Mouse (Mus musculus) embryonic facial prominence, embryonic 11.5 days (tissue): ENCODE measurements at regions not wholly inside any gene's neighbourhood (a gene's known extent, or its start where the extent isn't known, plus 50 kb on each side); places are given as distances from the start of the nearest gene placed in this dataset.

ENCODE experiments used
- ATAC-seq: fragments of 200-750 bp; cut with Nextera tagmentation; replicated peaks from 2 replicates; pipeline ENCODE4 v1.8.0; 2017; ENCODE audit warnings: low read depth; ENCODE audit not compliant: insufficient number of reproducible peaks, low FRiP score, low TSS enrichment
- DNase-seq: peaks from one replicate; pipeline ENCODE4 v3.0.0-alpha.2; 2015; ENCODE audit warnings: low spot score
- H3K27ac ChIP-seq: fragments of 300-500 bp; sonication (generic); replicated peaks from 2 replicates; pipeline ENCODE4 v1.5.1; 2014; ENCODE audit warnings: mild to moderate bottlenecking, low read depth, low read length, control low read depth
- H3K27me3 ChIP-seq: fragments of 300-500 bp; sonication (generic); 2 replicates; pipeline ENCODE4 v1.6.1; 2014; ENCODE audit warnings: mild to moderate bottlenecking, low read length, moderate library complexity, mixed read lengths; ENCODE audit not compliant: control insufficient read depth, insufficient read depth
- H3K36me3 ChIP-seq: fragments of 300-500 bp; sonication (generic); replicated peaks from 2 replicates; pipeline ENCODE4 v1.6.1; 2014; ENCODE audit warnings: low read depth, mild to moderate bottlenecking, low read length, moderate library complexity, mixed read lengths; ENCODE audit not compliant: control insufficient read depth, insufficient read depth
- H3K4me1 ChIP-seq: fragments of 300-500 bp; sonication (generic); 2 replicates; pipeline ENCODE4 v1.6.1; 2014; ENCODE audit warnings: low read length, mixed read lengths; ENCODE audit not compliant: control insufficient read depth, insufficient read depth
- H3K4me2 ChIP-seq: fragments of 300-500 bp; sonication (generic); 2 replicates; pipeline ENCODE4 v1.6.1; 2014; ENCODE audit warnings: low read depth, mild to moderate bottlenecking, control low read depth, low read length, moderate library complexity
- H3K4me3 ChIP-seq: fragments of 300-500 bp; sonication (generic); 2 replicates; pipeline ENCODE4 v1.5.1; 2014; ENCODE audit warnings: low read depth, low read length, control low read depth
- H3K9ac ChIP-seq: fragments of 300-500 bp; sonication (generic); replicated peaks from 2 replicates; pipeline ENCODE4 v1.6.1; 2014; ENCODE audit warnings: mild to moderate bottlenecking, control low read depth, low read length
- H3K9me3 ChIP-seq: fragments of 300-500 bp; sonication (generic); replicated peaks from 2 replicates; pipeline ENCODE4 v1.6.1; 2016; ENCODE audit warnings: mild to moderate bottlenecking, low read length, inconsistent platforms, mixed read lengths; ENCODE audit not compliant: control insufficient read depth
- WGBS: fragments of 180-500 bp; shearing (Covaris S2); extraction: QIAGEN DNeasy Blood & Tissue Kit; methylation state at CpG from one replicate; pipeline ENCODE4 v1.1.7; 2014; 5-methylcytosine and 5-hydroxymethylcytosine counted together

DNA sequence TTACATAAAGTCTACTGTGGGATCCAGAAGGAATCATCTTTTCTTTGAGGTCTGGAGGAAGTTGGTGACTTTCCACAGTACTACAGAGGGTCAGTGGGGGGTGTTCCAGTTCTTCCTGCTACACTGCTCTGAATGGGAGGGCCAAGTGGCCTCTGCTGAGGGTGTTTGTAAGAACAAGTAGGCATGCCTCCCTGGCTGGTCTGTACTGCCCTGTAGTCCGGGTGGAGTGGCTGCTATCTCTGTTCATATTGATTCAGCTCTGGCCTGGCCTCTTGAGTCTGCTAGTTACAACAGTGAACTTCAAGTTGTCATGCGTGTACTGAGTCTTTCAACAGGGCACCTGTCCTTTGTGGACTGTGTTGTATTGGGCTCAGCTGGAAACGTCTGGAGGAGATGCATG lies 200.7 kb downstream of the Irx2 start:
- H3K27me3 ChIP-seq = no peaks in the 10 kb centered on the region
- DNase-seq (no peak), ATAC-seq (no peak)
- H3K4me3 ChIP-seq = no peak overlapping the region
- WGBS = 80% methylated on average over 3 of the region's 3 CpGs
- H3K36me3 ChIP-seq = no peaks in the 10 kb centered on the region
- H3K9me3 ChIP-seq = no peaks in the 10 kb centered on the region
- H3K4me1 ChIP-seq = no peaks in the 10 kb centered on the region
- H3K4me2 ChIP-seq = no peak overlapping the region
- no peak overlapping the region for H3K9ac ChIP-seq
- H3K27ac ChIP-seq = no peak overlapping the region

DNA sequence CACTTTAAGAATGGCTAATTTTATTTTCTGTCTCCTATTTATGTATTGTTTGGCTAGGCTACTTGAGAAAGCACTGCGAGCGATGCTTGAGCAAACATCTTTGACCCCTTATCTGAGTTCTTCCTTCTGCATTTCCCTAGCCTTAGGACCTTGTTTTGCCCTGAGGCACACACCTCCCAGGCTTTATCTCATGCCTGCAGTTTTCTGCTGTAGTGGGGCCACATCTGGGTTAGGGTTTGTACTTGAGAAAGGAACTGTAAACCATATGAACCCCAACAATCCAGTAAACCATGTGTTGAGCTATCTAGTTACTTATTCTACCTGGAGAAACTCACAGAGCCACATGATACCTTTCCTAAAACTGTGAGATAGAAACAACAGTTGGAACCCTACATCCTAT lies 204.7 kb downstream of the Irx2 start:
- no peaks in the 10 kb centered on the region for H3K9me3 ChIP-seq
- H3K27me3 ChIP-seq = no peaks in the 10 kb centered on the region
- 83% methylated on average over 2 of the region's 2 CpGs for WGBS
- no peak overlapping the region for H3K4me3 ChIP-seq
- H3K27ac ChIP-seq = no peak overlapping the region
- no peaks in the 10 kb centered on the region for H3K4me1 ChIP-seq
- H3K36me3 ChIP-seq = no peaks in the 10 kb centered on the region
- no peak overlapping the region for H3K9ac ChIP-seq
- no peak for DNase-seq
- ATAC-seq = no peak
- H3K4me2 ChIP-seq = no peak overlapping the region

DNA sequence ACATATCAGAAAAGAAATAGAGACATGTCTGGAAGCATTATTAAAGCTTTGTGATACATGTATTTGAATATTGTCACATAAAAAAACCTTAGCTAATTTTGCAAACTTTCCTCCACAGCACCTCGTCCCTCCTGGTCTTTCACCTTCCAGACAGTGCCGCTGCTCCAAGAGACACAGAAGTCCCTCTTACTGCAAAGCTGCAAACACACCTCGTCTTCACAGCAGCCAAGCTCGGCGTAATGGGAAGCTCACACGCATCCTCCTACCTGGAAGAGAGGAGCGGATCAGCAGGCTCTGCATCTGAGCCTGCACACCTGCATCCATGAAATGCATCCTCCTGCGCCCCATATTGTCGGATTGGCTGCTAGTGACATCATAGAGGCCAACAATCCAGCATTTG lies 208.4 kb downstream of the Irx2 start:
- ATAC-seq (no peak), DNase-seq (no peak)

DNA sequence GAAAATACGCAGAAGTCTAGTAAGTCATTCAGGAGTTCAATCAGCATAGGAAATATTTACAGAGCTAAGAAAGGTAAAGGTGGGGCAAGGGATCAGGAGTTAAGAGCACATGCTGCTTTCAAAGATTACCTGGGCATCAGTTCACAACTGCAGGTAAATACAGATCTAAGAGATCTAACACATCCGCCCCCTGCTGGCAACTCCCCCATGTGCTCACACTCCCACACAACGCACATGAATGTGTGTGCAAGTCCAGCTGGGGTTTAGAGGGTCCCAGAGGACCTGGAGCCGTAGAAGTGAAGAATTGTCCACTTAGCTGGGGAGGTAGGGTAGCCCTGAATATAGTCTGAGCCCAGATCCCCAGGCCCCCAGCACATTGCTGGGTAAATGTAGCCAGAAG lies 219.5 kb downstream of the Irx2 start:
- Histone ChIP-seq H3K27ac (no peak overlapping the region), H3K9ac (no peak overlapping the region), H3K4me1 (no peaks in the 10 kb centered on the region), H3K4me3 (no peak overlapping the region), H3K4me2 (no peak overlapping the region), H3K9me3 (no peaks in the 10 kb centered on the region), H3K36me3 (no peaks in the 10 kb centered on the region), H3K27me3 (no peaks in the 10 kb centered on the region)
- 72% methylated on average over 4 of the region's 4 CpGs for WGBS
- DNase-seq = no peak
- no peak for ATAC-seq

More for the DNA sequence above, 208.4 kb downstream of the Irx2 start:
- no peaks in the 10 kb centered on the region for H3K4me1 ChIP-seq
- H3K27me3 ChIP-seq = no peaks in the 10 kb centered on the region
- no peak overlapping the region for H3K9ac ChIP-seq
- H3K4me3 ChIP-seq = no peak overlapping the region
- no peak overlapping the region for H3K4me2 ChIP-seq
- H3K36me3 ChIP-seq = no peaks in the 10 kb centered on the region
- 75% methylated on average over 9 of the region's 9 CpGs for WGBS
- no peaks in the 10 kb centered on the region for H3K9me3 ChIP-seq
- no peak overlapping the region for H3K27ac ChIP-seq

DNA sequence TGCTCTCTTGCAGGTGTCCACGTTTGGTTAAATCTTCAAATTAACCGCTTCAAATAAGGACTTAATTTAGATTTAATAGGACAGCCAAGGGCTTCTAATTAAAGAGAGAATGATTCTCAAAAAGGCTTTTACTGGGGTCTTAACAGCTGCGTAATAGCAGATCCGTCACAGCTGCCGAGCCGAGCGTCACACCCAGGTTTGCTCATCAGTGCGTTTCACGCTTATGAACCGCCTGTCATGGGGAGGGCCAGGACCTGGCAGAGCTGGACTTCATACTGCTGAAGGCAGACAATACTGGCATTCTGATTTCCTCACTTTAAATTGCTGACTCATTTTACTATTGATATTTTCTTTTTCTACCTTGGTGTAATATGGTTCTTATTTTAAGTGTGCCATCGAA lies 221.2 kb downstream of the Irx2 start:
- H3K27me3 ChIP-seq = no peaks in the 10 kb centered on the region
- 64% methylated on average over 11 of the region's 11 CpGs for WGBS
- H3K9ac ChIP-seq = no peak overlapping the region
- no peaks in the 10 kb centered on the region for H3K9me3 ChIP-seq
- DNase-seq = no peak
- ATAC-seq = no peak
- no peaks in the 10 kb centered on the region for H3K4me1 ChIP-seq
- no peak overlapping the region for H3K4me2 ChIP-seq
- H3K27ac ChIP-seq = no peak overlapping the region
- no peak overlapping the region for H3K4me3 ChIP-seq
- no peaks in the 10 kb centered on the region for H3K36me3 ChIP-seq

DNA sequence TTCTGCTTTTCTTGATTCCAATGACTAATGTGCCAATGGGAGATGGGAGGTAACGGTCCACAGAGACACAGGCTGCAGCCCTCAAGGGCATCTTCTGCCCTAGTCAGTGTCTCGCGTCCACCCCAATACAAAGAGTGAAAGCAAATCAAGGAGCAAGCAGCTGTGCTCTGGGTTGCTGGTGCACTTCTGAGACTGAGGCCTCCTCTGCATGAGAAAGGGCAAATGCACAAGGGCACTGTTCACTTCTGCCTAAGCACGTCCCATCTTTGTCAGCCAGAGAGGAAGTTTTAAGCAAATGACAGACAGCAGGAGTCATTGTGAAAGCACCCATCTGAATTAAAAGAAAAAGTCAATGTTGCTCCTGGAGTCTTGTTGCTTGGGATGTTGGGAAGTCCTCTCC lies 224.3 kb downstream of the Irx2 start:
- H3K27me3 ChIP-seq = no peaks in the 10 kb centered on the region
- WGBS = 64% methylated on average over 4 of the region's 4 CpGs
- no peak overlapping the region for H3K27ac ChIP-seq
- DNase-seq (no peak), ATAC-seq (no peak)
- H3K4me3 ChIP-seq = no peak overlapping the region
- no peaks in the 10 kb centered on the region for H3K9me3 ChIP-seq
- no peak overlapping the region for H3K4me2 ChIP-seq
- H3K9ac ChIP-seq = no peak overlapping the region
- no peaks in the 10 kb centered on the region for H3K36me3 ChIP-seq
- no peaks in the 10 kb centered on the region for H3K4me1 ChIP-seq

DNA sequence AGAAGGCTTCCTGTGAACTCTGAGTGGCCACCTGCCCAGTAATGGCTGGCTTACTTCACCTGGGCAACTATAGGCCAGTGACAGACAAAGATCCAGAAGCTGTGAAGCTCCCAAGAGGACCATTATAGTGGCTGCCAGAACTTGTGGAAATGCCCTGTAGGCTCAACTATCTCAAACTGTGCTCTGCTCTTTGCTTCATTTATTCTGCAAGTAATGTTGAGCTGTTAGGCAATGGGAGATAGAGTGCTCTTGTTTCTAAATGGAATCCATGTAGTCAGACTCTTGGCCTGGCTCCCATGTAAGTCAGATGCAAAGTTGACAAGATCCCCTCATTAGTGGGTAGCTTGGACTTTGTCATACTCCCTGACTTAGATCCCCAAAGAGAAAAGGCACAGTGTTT lies 247.3 kb downstream of the Irx2 start:
- no peak overlapping the region for H3K9ac ChIP-seq
- no peak overlapping the region for H3K4me2 ChIP-seq
- H3K9me3 ChIP-seq = no peaks in the 10 kb centered on the region
- H3K4me1 ChIP-seq = no peaks in the 10 kb centered on the region
- H3K27me3 ChIP-seq = no peaks in the 10 kb centered on the region
- H3K36me3 ChIP-seq = no peaks in the 10 kb centered on the region
- H3K4me3 ChIP-seq = no peak overlapping the region
- no peak for ATAC-seq
- no peak for DNase-seq
- no peak overlapping the region for H3K27ac ChIP-seq

DNA sequence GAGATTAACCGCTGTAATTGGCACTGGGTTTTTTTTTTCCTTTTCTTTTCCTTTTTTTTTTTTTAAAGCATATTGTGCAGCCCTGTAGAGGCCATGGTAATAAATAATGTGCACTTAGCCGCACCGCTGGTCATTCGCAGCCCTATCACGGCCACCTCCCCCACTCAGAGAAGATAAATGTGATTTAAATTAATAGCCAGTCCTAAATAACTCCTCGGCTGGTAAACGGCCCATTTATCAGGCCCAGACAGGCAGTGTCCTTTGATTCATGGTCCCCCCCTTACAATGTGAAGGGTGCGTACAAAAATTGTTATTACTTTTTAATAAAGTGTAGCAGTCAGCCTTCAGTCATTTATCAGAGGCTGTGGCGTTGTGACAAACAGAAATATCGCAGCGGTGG lies 266.4 kb downstream of the Irx2 start:
- H3K9me3 ChIP-seq = no peaks in the 10 kb centered on the region
- no peaks in the 10 kb centered on the region for H3K36me3 ChIP-seq
- H3K27me3 ChIP-seq = no peaks in the 10 kb centered on the region
- H3K4me3 ChIP-seq = no peak overlapping the region
- ATAC-seq (no peak), DNase-seq (no peak)
- no peak overlapping the region for H3K4me2 ChIP-seq
- no peak overlapping the region for H3K27ac ChIP-seq
- no peak overlapping the region for H3K9ac ChIP-seq
- WGBS = 80% methylated on average over 11 of the region's 11 CpGs
- no peaks in the 10 kb centered on the region for H3K4me1 ChIP-seq

DNA sequence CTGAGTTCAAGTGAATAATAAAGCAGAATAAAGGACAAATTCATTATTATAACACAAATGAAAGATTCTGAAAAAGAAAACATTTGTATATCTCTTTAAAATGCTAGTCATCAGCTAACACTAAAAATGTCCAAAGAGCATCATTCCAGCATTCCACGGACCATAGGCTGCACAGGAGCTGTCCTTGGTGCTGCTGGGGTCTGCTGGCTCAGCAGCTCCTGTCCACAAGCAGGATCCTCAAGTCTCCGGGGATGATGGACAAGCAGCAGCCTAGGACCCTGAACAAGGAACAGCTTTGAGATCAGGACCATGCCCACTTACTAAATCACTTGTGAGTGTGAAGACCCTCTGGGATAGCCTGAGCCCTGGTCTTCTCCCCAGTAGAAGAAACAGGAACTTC lies 274.0 kb downstream of the Irx2 start:
- WGBS = 40% methylated on average over 2 of the region's 2 CpGs
- Histone ChIP-seq H3K9me3 (no peaks in the 10 kb centered on the region), H3K27ac (no peak overlapping the region), H3K4me3 (no peak overlapping the region), H3K36me3 (no peaks in the 10 kb centered on the region), H3K27me3 (no peaks in the 10 kb centered on the region), H3K4me2 (no peak overlapping the region), H3K4me1 (no peaks in the 10 kb centered on the region), H3K9ac (no peak overlapping the region)
- ATAC-seq (no peak), DNase-seq (peak; percentile 72)
